Comparison of ENCODE assay signal across 8 mouse cellular contexts in the genomic region with DNA sequence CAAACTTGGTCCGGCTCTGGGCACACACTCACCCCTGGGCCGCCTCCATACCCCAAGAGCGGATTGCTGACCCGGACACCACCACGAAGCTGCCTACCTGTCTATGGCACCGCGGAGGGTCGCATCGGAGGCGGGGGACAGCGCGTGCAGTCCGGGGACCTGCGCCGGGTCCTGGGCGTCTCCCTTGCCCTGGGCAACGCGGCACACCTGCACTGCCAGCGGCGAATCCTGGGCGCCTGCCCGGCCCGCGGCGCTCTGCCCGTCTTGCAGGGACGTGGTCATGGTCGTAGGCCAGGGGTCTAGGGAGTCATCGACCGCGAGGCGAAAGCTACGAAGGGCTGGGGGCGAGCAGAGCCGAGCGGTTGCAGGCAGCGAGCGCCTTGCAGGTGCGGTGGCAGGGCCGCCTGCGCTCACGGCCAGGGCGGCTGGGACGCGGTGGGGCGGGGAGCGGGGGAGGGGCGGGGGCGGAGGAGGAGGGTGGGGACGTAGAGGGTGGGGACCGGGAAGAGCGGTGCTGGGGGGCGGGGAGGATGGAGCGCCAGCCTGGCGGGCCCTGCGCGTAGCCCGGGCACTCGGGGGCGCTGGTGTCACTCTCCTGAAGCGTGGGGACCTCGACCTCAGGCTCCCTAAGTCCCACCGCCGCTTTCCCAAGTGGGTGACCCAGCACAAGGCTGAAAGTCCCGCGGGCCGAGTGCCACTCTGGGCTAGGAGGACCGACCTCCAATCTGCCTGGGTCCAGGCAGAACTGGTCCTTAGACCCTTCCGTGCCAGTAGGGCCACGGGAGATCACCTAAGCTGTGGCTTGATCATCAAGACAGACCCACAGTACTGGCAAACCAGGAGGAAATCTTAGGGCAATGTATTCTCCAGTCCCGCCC. TPM values are rescaled to one million over a fixed set of nuclear protein-coding genes. Genes with fewer than 3 reads are reported as not detected.
DNase-seq lines count a peak whose midpoint lies in the region; ATAC-seq lines count a peak whose summit lies in the region.

No protein-coding gene starts in this region.

- intact Hi-C loops in gastrocnemius, postnatal 36 days (cut with DNase I), result loop anchor here (5.0 to 10.0 kb wide), 2 partner anchors 100 to 312 kb away; no protein-coding TSS in a partner anchor

- peak; percentile 85 for DNase-seq in adrenal gland, postnatal 25 days
- DNase-seq in embryo, embryonic 11 days, result peak; percentile 79
- peak; percentile 30 to 40 for DNase-seq in gastrocnemius, postnatal 36 days
- DNase-seq in limb, embryonic 10.5 days (ENCODE audit: low spot score), result peak; percentile 72
- peak; percentile 94 for DNase-seq in midbrain, embryonic 11.5 days (ENCODE audit: low spot score, missing footprints)
- DNase-seq in spleen, postnatal 36 days (ENCODE audit: low spot score in 2 of 2), result peak; percentile 7 to 14
- DNase-seq in natural killer cell, adult 2 months (ENCODE audit: low spot score in 2 of 2), result no peak

- ATAC-seq in intestine, embryonic 15.5 days, result peak; percentile 97
- peak; percentile 91 for ATAC-seq in midbrain, embryonic 11.5 days (ENCODE audit: low FRiP score)

- H3K27me3 ChIP-seq in intestine, embryonic 15.5 days (replicated peaks), result no peaks in the 10 kb centered on the region
- H3K27me3 ChIP-seq in limb, embryonic 10.5 days (ENCODE audit: low read depth, poor library complexity, severe bottlenecking), result peaks cover 11% of the 10 kb centered on the region; the same call in 1 of the 2 replicates
- peaks cover 4% of the 10 kb centered on the region; the same call in 1 of the 2 replicates for H3K27me3 ChIP-seq in midbrain, embryonic 11.5 days (ENCODE audit: control insufficient read depth, insufficient read depth, low read length)

- H3K4me3 ChIP-seq in intestine, embryonic 15.5 days (replicated peaks), result peak overlapping the region; percentile 70
- H3K4me3 ChIP-seq in limb, embryonic 10.5 days, result peak overlapping the region; percentile 81
- peak overlapping the region; percentile 68 for H3K4me3 ChIP-seq in midbrain, embryonic 11.5 days (ENCODE audit: low read depth, low read length)

- H3K4me2 ChIP-seq in intestine, embryonic 15.5 days (replicated peaks), result peak overlapping the region; percentile 97
- H3K4me2 ChIP-seq in midbrain, embryonic 11.5 days, result peak overlapping the region; percentile 97

- no peaks in the 10 kb centered on the region for H3K36me3 ChIP-seq in intestine, embryonic 15.5 days
- H3K36me3 ChIP-seq in limb, embryonic 10.5 days, result no peaks in the 10 kb centered on the region
- H3K36me3 ChIP-seq in midbrain, embryonic 11.5 days (ENCODE audit: control insufficient read depth, insufficient read depth, low read length), result no peaks in the 10 kb centered on the region

- H3K4me1 ChIP-seq in intestine, embryonic 15.5 days (replicated peaks), result 0 out of 2 replicates have a peak, but pooled peaks cover 8% of the 10 kb centered on the region
- H3K4me1 ChIP-seq in limb, embryonic 10.5 days, result peaks cover 19% of the 10 kb centered on the region
- peaks cover 3% of the 10 kb centered on the region; the same call in 1 of the 2 replicates for H3K4me1 ChIP-seq in midbrain, embryonic 11.5 days (ENCODE audit: control insufficient read depth, insufficient read depth, low read length)

- peak overlapping the region; percentile 65 for H3K9ac ChIP-seq in intestine, embryonic 15.5 days
- H3K9ac ChIP-seq in midbrain, embryonic 11.5 days (ENCODE audit: low read length), result peak overlapping the region; percentile 65

- no peaks in the 10 kb centered on the region for H3K9me3 ChIP-seq in intestine, embryonic 15.5 days
- H3K9me3 ChIP-seq in limb, embryonic 10.5 days (replicated peaks), result no peaks in the 10 kb centered on the region
- no peaks in the 10 kb centered on the region for H3K9me3 ChIP-seq in midbrain, embryonic 11.5 days (ENCODE audit: control insufficient read depth, low read length)

- no peak overlapping the region for H3K27ac ChIP-seq in intestine, embryonic 15.5 days
- peak overlapping the region; percentile 80 for H3K27ac ChIP-seq in limb, embryonic 10.5 days
- no peak overlapping the region for H3K27ac ChIP-seq in midbrain, embryonic 11.5 days (ENCODE audit: low read depth, low read length)

- WGBS in intestine, embryonic 15.5 days, result under 1% methylated on average over 61 of the region's 71 CpGs
- under 1% methylated on average over 67 of the region's 71 CpGs for WGBS in limb, embryonic 10.5 days
- under 1% methylated on average over 55 of the region's 71 CpGs for WGBS in midbrain, embryonic 11.5 days

RNA-seq across cellular contexts. Expression of a gene that starts 2.2 kb away (rescaled TPM):
- total RNA-seq in adrenal gland, postnatal 25 days (2021), result 19.7 and 27.5 TPM in 2 replicates
- 10 to 100 TPM; 14.5 to 23.0 TPM for total RNA-seq in gastrocnemius, postnatal 36 days (2021)
- polyA plus RNA-seq in intestine, embryonic 15.5 days (2015; fragmentation: Nextera tagmentation; extraction: Ambion mirVana), result 16.0 and 16.7 TPM in 2 replicates
- 3.2 and 4.0 TPM in 2 replicates for polyA plus RNA-seq in limb, embryonic 10.5 days (2016; fragmentation: Nextera tagmentation; extraction: Ambion mirVana)
- 5.7 and 6.8 TPM in 2 replicates for polyA plus RNA-seq in midbrain, embryonic 11.5 days (2014; fragmentation: Nextera tagmentation; extraction: Ambion mirVana)

Comparison
In these comparisons a context has a peak if more than half of its experiments do, and no peak if none do; other contexts are left out.
1. DNase-seq: peak in adrenal gland, postnatal 25 days (single experiment), embryo, embryonic 11 days (single experiment), gastrocnemius, postnatal 36 days (2 of 2), limb, embryonic 10.5 days (single experiment), midbrain, embryonic 11.5 days (single experiment) and spleen, postnatal 36 days (2 of 2); none in natural killer cell, adult 2 months (0 of 2).
2. Peak in every context shown above with its lines, with median percentiles within 50 percentile points of each other: H3K4me3 ChIP-seq.